Mouse (Mus musculus) bone marrow, adult 2 months (tissue): ENCODE data around the gene Sec24a. TPM values are rescaled to one million over a fixed set of nuclear protein-coding genes. Genes with fewer than 3 reads are reported as not detected.
"Not testable (repeated sequence)": the region's sequence is repeated elsewhere in the genome, so short reads cannot be mapped to it uniquely, and the experiment has no call there.

Experiments
- H3K27ac ChIP-seq: fragments of 200-500 bp; 2 replicates; pipeline ENCODE4 v1.5.1; 2012; ENCODE audit warnings: low read depth, mild to moderate bottlenecking, control low read depth, inconsistent platforms, low read length; ENCODE audit not compliant: control insufficient read depth, poor library complexity, insufficient read depth
- H3K4me1 ChIP-seq: fragments of 200-500 bp; 2 replicates; pipeline ENCODE4 v1.6.1; 2011; ENCODE audit warnings: low read length; ENCODE audit not compliant: control insufficient read depth, insufficient read depth
- H3K4me3 ChIP-seq: fragments of 200-500 bp; replicated peaks from 2 replicates; pipeline ENCODE3; 2011; ENCODE audit warnings: mild to moderate bottlenecking, low read depth, low read length, control low read depth; ENCODE audit not compliant: control insufficient read depth
- CTCF ChIP-seq: fragments of 200-500 bp; IDR thresholded peaks from 2 replicates; pipeline ENCODE4 v1.5.1; 2011; ENCODE audit warnings: low read length, control low read depth; ENCODE audit not compliant: control insufficient read depth, insufficient read depth
- POLR2A ChIP-seq: fragments of 200-500 bp; IDR thresholded peaks from 2 replicates; pipeline ENCODE4 v1.6.1; 2011; ENCODE audit warnings: low read depth, mild to moderate bottlenecking, control low read depth, low read length, borderline replicate concordance; ENCODE audit not compliant: control insufficient read depth
- WGBS: fragments of 180-500 bp; shearing (Covaris S2); methylation state at CpG from one replicate; pipeline ENCODE4 v1.1.7; 2018; 5-methylcytosine and 5-hydroxymethylcytosine counted together
- polyA plus RNA-seq: library from polyadenylated mRNA; stranded (reverse); fragments of >200 nt; gene quantifications from 2 replicates; pipeline ENCODE4 v1.2.4, GENCODE M21; 2011; ENCODE audit warnings: low replicate concordance; ENCODE audit not compliant: missing spikeins, insufficient read depth, insufficient read length

Gene Sec24a
- polyA plus RNA-seq, 1 experiment: 4.3 TPM

DNA sequence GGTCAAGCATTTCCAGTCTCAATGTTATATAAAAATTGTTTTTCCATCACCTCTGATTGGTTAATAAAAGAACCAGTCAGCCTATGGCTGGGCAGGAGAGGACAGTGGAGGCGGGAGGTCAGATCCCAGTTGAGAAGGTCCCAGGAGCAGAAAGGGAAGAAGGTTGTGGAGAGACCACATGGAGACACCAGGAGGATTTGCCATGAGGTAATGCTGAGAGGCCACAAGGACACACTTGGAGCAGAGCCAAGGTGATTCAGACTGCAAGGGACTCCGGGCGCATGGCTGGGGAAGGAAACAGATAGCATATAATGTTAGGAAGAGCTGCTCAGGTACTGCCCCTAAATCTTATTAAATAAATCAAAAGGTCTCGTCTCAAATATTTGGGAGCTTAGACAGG is 32.8 kb upstream of the Sec24a start:
- Histone ChIP-seq H3K27ac (no peak overlapping the region), H3K4me3 (no peak overlapping the region), H3K4me1 (no peaks in the 10 kb centered on the region)
- WGBS: 54% methylated on average over 4 of the region's 4 CpGs
- TF ChIP-seq CTCF (no peak), POLR2A (no peak)

DNA sequence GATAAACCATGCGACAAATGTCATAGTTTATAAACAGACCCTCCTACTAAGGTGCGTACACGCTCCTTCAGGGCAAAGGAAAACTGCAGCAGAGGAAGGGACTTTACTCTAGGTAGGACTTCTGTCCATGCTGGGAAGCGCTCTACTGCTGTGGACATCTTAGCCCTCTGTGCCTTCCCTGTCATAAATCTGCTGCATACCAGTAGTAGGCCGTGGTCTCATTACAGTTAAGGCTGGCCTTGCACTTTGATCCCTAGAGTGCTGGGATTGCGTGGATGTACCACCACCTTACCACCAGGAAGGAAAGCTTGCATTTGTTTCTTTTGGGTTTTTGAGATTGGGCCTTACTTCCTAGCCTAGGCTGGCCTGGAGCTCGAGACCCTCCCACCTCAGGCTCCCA is 27.2 kb upstream of the Sec24a start:
- H3K27ac ChIP-seq: no peak overlapping the region
- H3K4me3 ChIP-seq: no peak overlapping the region
- no peak for TF ChIP-seq CTCF
- TF ChIP-seq POLR2A: no peak
- 93% methylated on average over 7 of the region's 7 CpGs for WGBS
- H3K4me1 ChIP-seq: no peaks in the 10 kb centered on the region

DNA sequence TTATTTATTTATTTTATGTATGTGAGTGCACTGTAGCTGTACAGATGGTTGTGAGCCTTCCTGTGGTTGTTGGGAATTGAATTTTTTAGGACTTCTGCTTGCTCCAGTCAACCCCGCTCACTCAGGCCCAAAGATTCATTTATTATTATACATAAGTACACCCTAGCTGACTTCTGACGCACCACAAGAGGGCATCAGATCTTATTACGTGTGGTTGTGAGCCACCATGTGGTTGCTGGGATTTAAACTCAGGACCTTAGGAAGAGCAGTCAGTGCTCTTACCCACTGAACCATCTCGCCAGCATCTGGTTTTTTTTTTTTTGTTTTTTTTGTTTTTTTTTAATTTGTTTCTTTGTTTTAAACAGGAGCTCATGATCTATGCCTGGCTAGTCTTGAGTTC is 26.3 kb upstream of the Sec24a start:
- not testable (repeated sequence) for H3K27ac ChIP-seq, H3K4me1 ChIP-seq, H3K4me3 ChIP-seq
- 85% methylated on average over 4 of the region's 4 CpGs for WGBS

DNA sequence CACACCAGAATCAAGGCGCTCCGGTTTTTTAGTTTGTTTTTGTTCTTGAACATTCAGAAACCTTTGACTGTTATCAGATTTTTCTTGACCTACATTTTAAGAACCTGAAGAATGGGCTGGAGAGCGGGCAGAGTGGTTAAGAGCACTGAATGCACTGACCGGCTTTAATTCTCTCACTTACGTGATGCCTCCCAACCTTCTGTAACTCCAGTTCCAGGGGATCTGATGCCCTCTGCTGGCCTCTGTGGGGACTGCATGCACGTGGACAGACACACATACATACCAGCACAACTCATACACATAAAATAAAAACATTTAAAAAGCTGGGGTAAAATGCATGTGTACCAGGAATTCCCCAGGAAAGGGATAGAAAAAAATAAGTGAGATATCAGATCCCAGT is 22.5 kb upstream of the Sec24a start:
- H3K4me1 ChIP-seq: no peaks in the 10 kb centered on the region
- no peak overlapping the region for H3K27ac ChIP-seq
- WGBS: 90% methylated on average over 6 of the region's 6 CpGs
- H3K4me3 ChIP-seq: no peak overlapping the region
- TF ChIP-seq CTCF (peak; percentile 76), POLR2A (no peak)

DNA sequence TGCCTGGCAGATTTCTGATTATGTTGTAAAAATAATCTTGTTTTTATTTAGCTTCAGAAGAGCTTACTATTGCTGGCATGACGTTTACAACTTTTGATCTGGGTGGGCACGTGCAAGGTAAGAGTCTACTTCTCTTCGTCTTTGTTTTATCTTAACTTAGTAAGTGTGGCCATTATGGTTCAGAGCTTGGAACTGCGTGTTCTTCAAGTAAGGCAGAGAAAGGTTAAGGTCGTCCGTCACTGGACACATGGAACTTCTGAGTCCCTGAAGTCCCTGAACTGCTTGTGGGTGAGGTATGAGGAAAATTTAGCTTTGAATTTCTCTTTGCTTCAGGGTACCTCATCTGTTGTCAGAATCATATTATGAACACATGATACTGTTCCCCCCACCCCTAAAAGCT is 19.3 kb upstream of the Sec24a start:
- WGBS: 86% methylated on average over 6 of the region's 6 CpGs
- Histone ChIP-seq H3K4me1 (no peaks in the 10 kb centered on the region), H3K4me3 (no peak overlapping the region), H3K27ac (no peak overlapping the region)
- no peak for TF ChIP-seq POLR2A
- TF ChIP-seq CTCF: no peak

DNA sequence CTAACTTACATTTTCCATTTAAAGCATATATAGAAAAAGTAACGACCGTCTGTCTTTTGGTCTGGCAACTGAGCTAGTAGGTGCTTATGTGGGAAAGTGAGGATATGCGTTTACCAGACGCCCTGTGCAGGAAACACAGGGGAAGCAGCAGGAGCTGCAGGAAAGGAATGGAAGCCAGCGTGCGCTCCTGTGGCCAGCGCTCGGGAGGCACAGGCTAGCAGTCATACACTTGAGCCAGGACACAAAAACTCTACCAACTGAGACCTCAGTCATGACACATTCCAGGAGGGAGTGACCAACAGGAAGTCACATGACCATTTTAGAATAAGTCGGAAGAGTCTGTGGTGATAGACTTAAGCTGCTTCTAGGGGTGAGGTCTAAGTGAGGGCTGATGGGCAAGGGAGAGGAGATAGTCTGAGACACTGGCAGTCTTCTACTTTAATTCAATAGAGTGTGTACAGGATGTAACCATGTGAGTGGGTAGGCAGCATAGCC is 17.4 kb upstream of the Sec24a start:
- Histone ChIP-seq H3K27ac (no peak overlapping the region), H3K4me1 (no peaks in the 10 kb centered on the region), H3K4me3 (no peak overlapping the region)
- 88% methylated on average over 9 of the region's 9 CpGs for WGBS
- TF ChIP-seq CTCF (no peak), POLR2A (no peak)

DNA sequence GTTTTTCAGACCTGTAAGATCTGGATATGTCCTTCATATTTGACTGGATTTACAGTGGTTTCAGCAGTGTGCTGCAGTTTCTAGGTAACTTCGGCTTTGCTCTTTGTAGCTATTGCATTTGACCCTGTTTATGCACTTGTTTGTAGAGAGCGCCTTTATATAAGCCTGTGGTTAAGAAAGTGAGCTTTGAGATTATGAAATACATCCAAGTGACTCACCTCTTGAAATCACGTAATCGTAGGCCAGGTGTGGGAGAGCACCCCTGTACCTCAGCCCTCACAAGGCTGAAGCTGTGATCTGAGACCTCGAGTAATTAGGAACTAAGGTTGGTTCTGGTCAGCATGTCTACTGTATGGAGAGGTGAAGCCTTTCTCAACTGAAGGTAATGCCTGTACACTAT is 14.0 kb upstream of the Sec24a start:
- H3K27ac ChIP-seq: no peak overlapping the region
- no peaks in the 10 kb centered on the region for H3K4me1 ChIP-seq
- 75% methylated on average over 5 of the region's 5 CpGs for WGBS
- H3K4me3 ChIP-seq: no peak overlapping the region
- no peak for TF ChIP-seq POLR2A
- TF ChIP-seq CTCF: no peak

DNA sequence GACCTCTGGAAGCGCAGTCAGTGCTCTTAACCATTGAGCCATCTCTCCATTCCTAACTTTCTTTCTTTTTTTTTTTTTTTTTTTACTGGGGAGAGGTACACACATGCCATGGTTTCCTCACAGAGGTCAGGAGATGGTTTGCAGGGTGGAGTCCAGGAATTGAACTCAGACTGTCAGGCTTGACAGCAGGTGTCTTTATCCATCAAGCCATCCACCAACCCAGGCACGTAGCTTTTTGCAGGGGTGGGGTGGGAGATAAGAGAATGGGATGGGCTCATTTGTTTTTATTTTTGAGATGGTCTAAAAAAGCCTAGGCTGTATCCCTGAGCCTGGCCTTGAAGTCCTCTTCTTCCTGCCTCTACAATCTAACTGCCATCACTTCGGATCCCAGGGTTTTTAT is 12.1 kb upstream of the Sec24a start:
- Histone ChIP-seq H3K4me3 (no peak overlapping the region), H3K27ac (no peak overlapping the region)
- WGBS: 79% methylated on average over 3 of the region's 3 CpGs

DNA sequence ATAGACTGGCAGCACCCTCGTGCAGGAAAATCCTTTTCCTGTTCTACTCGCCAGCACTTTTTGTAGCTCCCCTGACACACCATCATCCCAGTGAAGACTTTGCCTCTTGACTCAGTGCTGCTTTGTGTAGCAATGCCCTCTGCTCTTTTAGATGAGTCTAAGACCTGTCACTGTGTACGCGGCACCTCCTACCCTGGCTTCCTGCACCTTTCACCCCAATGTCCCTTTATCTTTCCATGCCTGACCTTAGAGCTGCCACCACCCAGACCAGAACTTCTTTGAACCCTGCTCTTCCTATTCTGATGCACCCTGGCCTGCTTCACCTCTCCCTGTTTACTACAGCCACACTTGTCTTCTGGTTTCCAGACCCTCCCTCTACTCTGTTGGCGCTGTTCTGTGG is 4.9 kb upstream of the Sec24a start:
- no peak overlapping the region for H3K4me3 ChIP-seq
- TF ChIP-seq CTCF (no peak), POLR2A (no peak)
- 66% methylated on average over 5 of the region's 5 CpGs for WGBS
- no peak overlapping the region for H3K27ac ChIP-seq
- no peaks in the 10 kb centered on the region; the same call in 1 of the 2 replicates for H3K4me1 ChIP-seq

More for the DNA sequence above, 12.1 kb upstream of the Sec24a start:
- no peaks in the 10 kb centered on the region for H3K4me1 ChIP-seq
- TF ChIP-seq POLR2A (no peak), CTCF (no peak)
